Mouse (Mus musculus) cortical plate, adult 2 months (tissue): ENCODE results near the gene Lrrc8b.

ENCODE experiments used
- CTCF ChIP-seq: fragments of 200-500 bp; IDR thresholded peaks from 2 replicates; pipeline ENCODE4 v1.5.1; 2011; ENCODE audit warnings: mild to moderate bottlenecking, control low read depth, low read length; ENCODE audit not compliant: insufficient read depth; ENCODE audit errors: extremely low read depth
- POLR2A ChIP-seq: fragments of 200-500 bp; IDR thresholded peaks from 2 replicates; pipeline ENCODE4 v1.6.1; 2011; ENCODE audit warnings: mild to moderate bottlenecking, low read length, control low read depth; ENCODE audit not compliant: insufficient read depth; ENCODE audit errors: extremely low read depth

DNA sequence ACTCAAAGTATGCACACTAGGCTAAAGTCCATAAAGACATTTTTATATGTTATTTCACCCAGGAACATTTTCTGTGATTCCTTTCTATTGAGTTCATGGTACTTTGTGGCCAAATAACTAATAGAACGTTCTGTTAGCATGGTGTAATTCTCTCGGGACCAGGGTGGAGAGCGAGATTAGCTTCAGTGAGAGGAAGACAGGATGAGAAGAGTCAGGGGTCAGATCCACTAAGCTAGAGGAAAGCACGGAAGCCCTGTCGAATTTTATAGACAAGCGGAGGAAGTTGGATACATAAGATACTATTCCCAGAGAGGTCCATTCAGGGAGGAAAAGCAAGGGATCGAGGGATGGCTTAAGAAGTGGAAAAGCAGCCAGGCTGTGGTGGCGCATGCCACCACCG, 62.0 kb downstream of the Lrrc8b start:
- TF ChIP-seq CTCF = no peak
- no peak for TF ChIP-seq POLR2A
